Mouse (Mus musculus): ENCODE results near the gene Cpt1b.

- TF ChIP-seq MYOD1 (IDR thresholded peaks at IDR 0.05; ENCODE audit: control insufficient read depth in 1 of 3, insufficient read length in 2 of 3, low read depth in 2 of 3) (no peak), CEBPB (IDR thresholded peaks at IDR 0.05; ENCODE audit: insufficient read depth, poor library complexity, severe bottlenecking) (no peak), TCF3 (IDR thresholded peaks at IDR 0.05; ENCODE audit: insufficient read length, low read depth) (no peak), POLR2A (IDR thresholded peaks at IDR 0.05; ENCODE audit: insufficient read length, low read depth) (no peak), E2F4 (IDR thresholded peaks at IDR 0.05; ENCODE audit: insufficient read depth) (no peak), MAX (IDR thresholded peaks at IDR 0.05; ENCODE audit: low read depth) (no peak), MYOG (IDR thresholded peaks at IDR 0.05; ENCODE audit: control insufficient read depth in 1 of 3, insufficient read depth in 1 of 3, insufficient read length in 2 of 3, low read depth in 2 of 3) (no peak), USF1 (IDR thresholded peaks at IDR 0.05; ENCODE audit: low read depth) (no peak), REST (IDR thresholded peaks at IDR 0.05; ENCODE audit: insufficient read depth, insufficient read length) (no peak), TCF12 (IDR thresholded peaks at IDR 0.05; ENCODE audit: insufficient read depth, poor library complexity, severe bottlenecking) (no peak)
Measured at GRCm38 (mm10) chr15:89431806-89432205, 6.1 kb upstream of the Cpt1b start.
